Mouse (Mus musculus) brain, adult 2 months (tissue): ENCODE measurements around the gene Hdac10.

Experiments
- DNase-seq: peaks from one replicate; pipeline ENCODE4 v3.0.0; 2011; ENCODE audit warnings: low read depth, low spot score

Hdac10 gene

GRCm38 (mm10) chr15:89128382-89129350, at the start of gene Hdac10:
Gene Hdac10, minus strand, starts transcription at chr15:89128700.
- DNase-seq = peak; percentile 94

- peak; percentile 48 for DNase-seq
Measured at GRCm38 (mm10) chr15:89177576-89178259, 49.2 kb upstream of the Hdac10 start.

DNA sequence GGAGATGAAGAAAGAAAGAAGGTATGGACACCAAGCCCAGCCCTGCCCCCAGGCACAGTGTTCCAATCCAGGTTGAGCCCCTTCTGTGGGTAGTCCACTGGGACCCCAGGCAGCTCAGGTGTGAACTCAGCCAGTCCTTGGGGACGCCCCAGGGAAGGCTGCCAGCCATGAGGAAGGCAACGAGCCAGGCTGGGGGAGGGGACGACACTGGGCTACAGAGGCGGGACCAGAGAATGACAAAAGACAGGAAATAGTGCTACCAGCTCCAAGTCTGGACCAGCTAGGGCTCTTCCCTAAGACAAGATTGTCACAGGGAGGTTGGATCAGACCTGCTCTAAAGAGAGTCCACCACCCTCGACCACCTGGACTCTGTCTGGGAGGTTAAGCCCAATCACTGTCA, 48.6 kb upstream of the Hdac10 start:
- peak; percentile 63 for DNase-seq

GRCm38 (mm10) chr15:89175411-89176155, 47.1 kb upstream of the Hdac10 start:
- no peak for DNase-seq

DNA sequence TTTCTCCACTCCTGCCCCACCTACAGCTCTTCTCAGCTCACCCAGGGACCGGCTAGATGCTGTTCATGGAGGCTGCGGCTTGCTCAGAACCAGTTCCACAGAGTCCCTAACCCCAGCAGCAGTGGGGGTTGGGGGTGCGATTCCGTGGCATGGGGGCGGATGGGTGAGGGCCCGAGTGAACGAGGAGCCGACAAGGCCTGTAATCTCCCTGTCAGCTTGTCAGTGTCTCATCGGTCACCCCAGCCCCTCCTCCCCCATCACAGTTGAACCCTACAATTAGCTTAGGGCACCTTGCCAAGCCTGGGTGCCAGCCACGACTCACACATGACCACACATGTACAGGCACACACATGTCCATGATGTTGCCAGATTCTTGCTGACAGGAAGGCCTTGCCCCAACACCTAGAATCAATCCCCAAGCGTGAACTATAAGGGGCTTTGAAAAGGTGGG, 46.4 kb upstream of the Hdac10 start:
- DNase-seq = no peak

GRCm38 (mm10) chr15:89173906-89174214, 45.4 kb upstream of the Hdac10 start:
- peak; percentile 85 for DNase-seq

GRCm38 (mm10) chr15:89173024-89173905, 44.8 kb upstream of the Hdac10 start:
- DNase-seq = peak; percentile 63

GRCm38 (mm10) chr15:89172276-89172935, 43.9 kb upstream of the Hdac10 start:
- DNase-seq = peak; percentile 27

- DNase-seq = no peak
Measured at GRCm38 (mm10) chr15:89171526-89172051, 43.1 kb upstream of the Hdac10 start.

- peak; percentile 35 for DNase-seq
Measured at GRCm38 (mm10) chr15:89170102-89170501, 41.6 kb upstream of the Hdac10 start.

GRCm38 (mm10) chr15:89169431-89169830, 40.9 kb upstream of the Hdac10 start:
- DNase-seq = peak; percentile 97

DNA sequence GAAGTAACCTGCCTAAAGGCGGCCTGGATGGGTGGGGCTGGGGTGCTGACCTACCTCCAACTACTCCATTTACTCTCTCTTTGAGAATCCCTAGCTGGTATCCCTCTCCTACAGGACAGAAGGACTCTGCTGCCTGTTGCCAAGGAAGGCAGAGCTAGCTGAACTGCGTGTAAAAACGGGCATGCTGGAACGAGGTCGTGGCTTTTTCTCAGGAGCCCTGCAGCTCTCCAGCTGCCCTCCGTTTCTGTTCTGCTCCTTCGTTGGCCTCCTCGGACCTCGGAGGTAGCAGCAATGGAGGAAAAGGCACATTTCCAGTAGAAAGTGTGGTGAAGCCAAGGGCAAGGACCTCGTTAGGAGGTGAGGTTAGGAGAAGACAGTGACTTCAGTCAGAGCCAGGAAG, 40.4 kb upstream of the Hdac10 start:
- DNase-seq = peak; percentile 75

- DNase-seq = no peak
Measured at GRCm38 (mm10) chr15:89165478-89165877, 37.0 kb upstream of the Hdac10 start.

GRCm38 (mm10) chr15:89161397-89161796, 32.9 kb upstream of the Hdac10 start:
- no peak for DNase-seq

DNA sequence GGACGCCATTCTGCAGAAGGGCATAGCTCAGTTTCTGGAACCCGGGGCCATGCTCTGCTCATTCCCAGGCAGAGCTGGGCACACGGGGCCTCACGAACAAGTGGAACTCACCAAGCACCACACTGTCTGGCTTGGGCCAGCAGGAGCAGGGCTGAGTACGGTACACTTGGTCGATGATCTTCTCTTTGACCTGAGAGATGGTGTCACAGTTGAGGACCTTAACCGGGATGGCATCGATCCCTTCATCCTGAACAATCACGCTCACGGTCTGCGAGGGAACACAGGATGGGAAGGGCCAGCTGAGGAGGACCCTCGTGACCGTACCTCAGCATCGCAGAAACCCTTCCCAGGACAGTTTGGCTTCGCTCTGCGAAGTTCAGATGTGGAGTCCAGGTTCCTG, 30.0 kb upstream of the Hdac10 start:
- no peak for DNase-seq

DNA sequence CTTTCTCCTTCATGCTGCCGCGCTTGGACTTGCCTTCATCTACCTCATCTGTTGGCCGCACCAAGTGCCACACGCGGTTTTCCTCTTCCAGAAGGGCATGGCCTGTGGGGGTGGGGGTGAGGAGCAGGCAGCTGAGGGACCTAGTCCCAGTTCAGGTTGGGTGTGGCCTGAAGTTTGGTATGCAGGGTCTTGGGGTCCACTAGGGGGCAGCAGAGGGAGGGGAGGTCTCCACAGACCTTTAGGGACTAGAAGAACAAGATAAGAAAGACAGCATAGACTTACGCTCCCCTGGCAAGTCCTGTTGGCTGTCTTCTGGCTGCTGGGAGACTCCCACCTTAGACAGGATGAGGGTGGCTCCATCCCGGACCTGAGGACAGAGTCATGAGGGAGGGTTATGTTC, 29.5 kb upstream of the Hdac10 start:
- DNase-seq = peak; percentile 87

DNA sequence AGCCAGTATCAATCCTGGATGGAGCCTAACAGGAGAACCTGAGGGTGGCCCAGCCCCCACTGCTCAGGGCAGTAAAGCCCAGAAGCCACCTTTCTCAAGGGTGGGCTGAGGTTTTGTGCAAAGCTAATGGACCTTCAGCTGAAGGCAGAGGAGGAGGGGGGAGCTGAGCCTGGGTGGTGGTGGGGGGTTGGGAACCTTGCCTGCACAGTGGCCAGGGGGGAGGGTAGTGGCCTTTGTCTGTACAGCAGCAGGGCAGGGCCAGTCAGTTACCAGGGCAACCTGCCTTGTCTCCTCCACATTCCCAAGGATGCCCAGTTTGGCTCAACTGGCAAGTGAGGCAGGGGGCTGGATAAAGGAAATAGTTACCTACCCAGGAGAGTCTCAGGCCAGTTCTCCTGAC, 23.8 kb upstream of the Hdac10 start:
- DNase-seq = no peak

- no peak for DNase-seq
Measured at GRCm38 (mm10) chr15:89150041-89150390, 21.5 kb upstream of the Hdac10 start.

GRCm38 (mm10) chr15:89149271-89150040, 21.0 kb upstream of the Hdac10 start, which contains the start of gene Mapk11:
Gene Mapk11, minus strand, starts transcription at chr15:89149628.
- peak; percentile 52 for DNase-seq
